16 mouse cellular contexts compared by ENCODE assay signal in genomic region chr9:40318771-40319170, GRCm38 (mm10). TPM values are rescaled to one million over a fixed set of nuclear protein-coding genes. Genes with fewer than 3 reads are reported as not detected.
DNase-seq lines count a peak whose midpoint lies in the region; ATAC-seq and TF ChIP-seq lines count a peak whose summit lies in the region.
"Had no signal": no experiment of that assay in that cellular context is flagged by ENCODE, and none has a peak within 500 bp of the region (broad histone marks: within the 10 kb centered on the region; RNA-seq: fewer than 3 reads in every experiment).

No protein-coding gene starts in this region.

- no peak overlapping the region for H3K4me3 ChIP-seq in liver, adult 2 months (ENCODE audit: insufficient read depth, low read depth, low read length)
- H3K4me3 ChIP-seq in liver, embryonic 11.5 days (ENCODE audit: low read depth, low read length): no peak overlapping the region
- peak overlapping the region; percentile 3; the same call in 1 of the 2 replicates for H3K4me3 ChIP-seq in small intestine, adult 2 months (ENCODE audit: low read depth, low read length)
- H3K4me3 ChIP-seq in midbrain, embryonic 15.5 days: no peak overlapping the region
- H3K4me3 ChIP-seq: heart, embryonic 15.5 days had no signal

- no peaks in the 10 kb centered on the region for H3K9me3 ChIP-seq in liver, embryonic 11.5 days (ENCODE audit: control insufficient read depth, low read length)
- H3K9me3 ChIP-seq in midbrain, embryonic 15.5 days: no peaks in the 10 kb centered on the region
- H3K9me3 ChIP-seq: heart, embryonic 15.5 days had no signal

- TF ChIP-seq CTCF in liver, adult 2 months (IDR thresholded peaks at IDR 0.05; ENCODE audit: low read depth, low read length): no peak
- no peak for TF ChIP-seq CTCF in small intestine, adult 2 months (IDR thresholded peaks at IDR 0.05; ENCODE audit: extremely low read depth, insufficient read length, insufficient replicate concordance, low read depth, low read length)

- H3K9ac ChIP-seq in liver, adult 2 months (ENCODE audit: low read depth, low read length): no peak overlapping the region
- H3K9ac ChIP-seq in liver, embryonic 11.5 days (ENCODE audit: low read depth, low read length): no peak overlapping the region
- no peak overlapping the region for H3K9ac ChIP-seq in midbrain, embryonic 15.5 days
- H3K9ac ChIP-seq: heart, embryonic 15.5 days; lung, embryonic 14.5 days had no signal

- 54% methylated on average over 5 of the region's 5 CpGs for WGBS in liver, adult 2 months
- WGBS in liver, embryonic 11.5 days: 90% methylated on average over 5 of the region's 5 CpGs
- 64% methylated on average over 5 of the region's 5 CpGs for WGBS in small intestine, adult 2 months
- WGBS in midbrain, embryonic 15.5 days: 88% methylated on average over 5 of the region's 5 CpGs

- H3K79me2 ChIP-seq in liver, adult 2 months (ENCODE audit: control insufficient read depth, insufficient read depth, low read length): no peaks in the 10 kb centered on the region

- H3K36me3 ChIP-seq in liver, adult 2 months (ENCODE audit: control insufficient read depth, insufficient read depth, low read length): no peaks in the 10 kb centered on the region
- no peaks in the 10 kb centered on the region for H3K36me3 ChIP-seq in liver, embryonic 11.5 days (ENCODE audit: control insufficient read depth, insufficient read depth, low read length)
- H3K36me3 ChIP-seq in small intestine, adult 2 months (ENCODE audit: control insufficient read depth, insufficient read depth, low read length): peaks cover 20% of the 10 kb centered on the region
- peaks cover 14% of the 10 kb centered on the region; the same call in 1 of the 2 replicates for H3K36me3 ChIP-seq in midbrain, embryonic 15.5 days (replicated peaks)

- H3K27me3 ChIP-seq in liver, adult 2 months (ENCODE audit: control insufficient read depth, insufficient read depth, low read length): no peaks in the 10 kb centered on the region
- no peaks in the 10 kb centered on the region for H3K27me3 ChIP-seq in liver, embryonic 11.5 days (replicated peaks; ENCODE audit: control insufficient read depth, insufficient read depth, low read length)
- H3K27me3 ChIP-seq in small intestine, adult 2 months (ENCODE audit: control insufficient read depth, insufficient read depth, low read length): no peaks in the 10 kb centered on the region
- H3K27me3 ChIP-seq in midbrain, embryonic 15.5 days (replicated peaks): no peaks in the 10 kb centered on the region
- H3K27me3 ChIP-seq: heart, embryonic 15.5 days; Patski had no signal

- H3K27ac ChIP-seq in liver, adult 2 months (replicated peaks; ENCODE audit: insufficient read depth, low read depth, low read length): no peak overlapping the region
- H3K27ac ChIP-seq in liver, embryonic 11.5 days (ENCODE audit: low read depth, low read length): no peak overlapping the region
- no peak overlapping the region for H3K27ac ChIP-seq in small intestine, adult 2 months (ENCODE audit: insufficient read depth, low read depth, low read length)
- H3K27ac ChIP-seq in midbrain, embryonic 15.5 days: no peak overlapping the region
- H3K27ac ChIP-seq: heart, embryonic 15.5 days had no signal

- ATAC-seq in liver, embryonic 11.5 days (replicated peaks; ENCODE audit: low FRiP score): no peak
- ATAC-seq in midbrain, embryonic 15.5 days (replicated peaks): no peak
- ATAC-seq: activated CD4-positive, CD25-positive, alpha-beta regulatory T cell, adult 4 months; midbrain, embryonic 16.5 days; Patski had no signal

- peak; percentile 55 for DNase-seq in gastrocnemius, adult 18-20 months (ENCODE audit: low spot score)
- no peak for DNase-seq in gastrocnemius, postnatal 10 days
- DNase-seq in liver, adult 2 months (ENCODE audit: extremely low read depth, low read depth, low spot score): peak; percentile 20
- no peak for DNase-seq in liver, embryonic 11.5 days (ENCODE audit: low spot score)
- peak; percentile 76 to 78 for DNase-seq in cerebellum, postnatal 10 days
- DNase-seq: kidney, adult 9 months; layer of hippocampus, postnatal 36 days; liver; lung, embryonic 14.5 days; thymus, postnatal 14 days had no signal

- H3K4me2 ChIP-seq in liver, embryonic 11.5 days: no peak overlapping the region
- H3K4me2 ChIP-seq in midbrain, embryonic 15.5 days: no peak overlapping the region
- H3K4me2 ChIP-seq: heart, embryonic 15.5 days; lung, embryonic 14.5 days had no signal

- peaks cover 6% of the 10 kb centered on the region; the same call in 1 of the 2 replicates for H3K4me1 ChIP-seq in liver, adult 2 months (ENCODE audit: control insufficient read depth, insufficient read depth, low read length)
- H3K4me1 ChIP-seq in liver, embryonic 11.5 days (replicated peaks; ENCODE audit: control insufficient read depth, insufficient read depth, low read length): 0 out of 2 replicates have a peak, but pooled peaks cover 2% of the 10 kb centered on the region
- peaks cover 31% of the 10 kb centered on the region for H3K4me1 ChIP-seq in small intestine, adult 2 months (ENCODE audit: control insufficient read depth, insufficient read depth, insufficient read length, low read length)
- H3K4me1 ChIP-seq in midbrain, embryonic 15.5 days: no peaks in the 10 kb centered on the region

- no peak for TF ChIP-seq POLR2A in liver, adult 2 months (IDR thresholded peaks at IDR 0.05; ENCODE audit: extremely low read depth, insufficient read depth, low read length)
- no peak for TF ChIP-seq POLR2A in small intestine, adult 2 months (IDR thresholded peaks at IDR 0.05; ENCODE audit: low read depth, low read length)

RNA-seq across cellular contexts. Expression of gene Scn3b, which starts 49.8 kb away (rescaled TPM):
- total RNA-seq in gastrocnemius, adult 18-20 months (2021): 1 to 10 TPM; 1.1 to 2.3 TPM
- 1 to 10 TPM; 8.2 to 8.9 TPM for total RNA-seq in gastrocnemius, postnatal 10 days (2021)
- total RNA-seq in liver, adult 2 months (2014; rRNA removed): 0.09 and 0.13 TPM in 2 replicates
- 0.02 TPM in 1 of 2 replicates, not detected in the other for polyA plus RNA-seq in liver, adult 2 months (2012; rRNA removed)
- polyA plus RNA-seq in liver, embryonic 11.5 days (2014; fragmentation: Nextera tagmentation; extraction: Ambion mirVana): 0.08 and 0.22 TPM in 2 replicates
- 0.13 and 0.43 TPM in 2 replicates for polyA plus RNA-seq in small intestine, adult 2 months (2012; rRNA removed)
- 156 and 169 TPM in 2 replicates for polyA plus RNA-seq in midbrain, embryonic 15.5 days (2015; fragmentation: Nextera tagmentation; extraction: Ambion mirVana)
- polyA plus RNA-seq: activated CD4-positive, CD25-positive, alpha-beta regulatory T cell, adult 4 months had no signal

Comparison
In these comparisons a context has a peak if more than half of its experiments do, and no peak if none do; other contexts are left out.
1. DNase-seq: peak in gastrocnemius, adult 18-20 months (single experiment), liver, adult 2 months (single experiment) and cerebellum, postnatal 10 days (2 of 2); none in gastrocnemius, postnatal 10 days (single experiment) and liver, embryonic 11.5 days (single experiment).
2. RNA of gene Scn3b, which starts 49.8 kb away (polyA plus RNA-seq): 156 to 169 TPM in midbrain, embryonic 15.5 days; 0.13 to 0.43 TPM in small intestine, adult 2 months, 0.08 to 0.22 TPM in liver, embryonic 11.5 days and 0.02 TPM in liver, adult 2 months; every median in the first group is over 100 times any median in the second.